Mouse (Mus musculus) layer of hippocampus, postnatal 36 days (tissue): Measurements from ENCODE around the gene Col7a1. TPM values are rescaled to one million over a fixed set of nuclear protein-coding genes. Genes with fewer than 3 reads are reported as not detected.
A peak's percentile ranks its signal among the peaks of the same experiment; 100 is the strongest.

Source experiments
- DNase-seq, 2 experiments: peaks; one replicate each; pipeline ENCODE4 v3.0.0; 2022
- total RNA-seq, 2 experiments: library from RNA; stranded (reverse); gene quantifications; 2 replicates each; pipeline ENCODE4 v1.2.3; 2021

Col7a1 gene
- total RNA-seq, 2 experiments from 2014 or later = 2.8 to 5.0 TPM

GRCm38 (mm10) chr9:108985710-108986109, 32.3 kb downstream of the Col7a1 start, which contains the start of gene Ucn2:
Ucn2 (plus strand) TSS chr9:108986010.
- DNase-seq = no peak

GRCm38 (mm10) chr9:108987704-108988350, 34.4 kb downstream of the Col7a1 start:
- no peak for DNase-seq

GRCm38 (mm10) chr9:108989802-108990461, 36.5 kb downstream of the Col7a1 start:
- DNase-seq = no peak

GRCm38 (mm10) chr9:108990462-108990820, 37.1 kb downstream of the Col7a1 start:
- peak in 1 of 2 experiments; percentile 30 for DNase-seq

- peak; percentile 87 to 89 for DNase-seq
Measured at GRCm38 (mm10) chr9:108991428-108992084, 38.2 kb downstream of the Col7a1 start, which contains the start of gene Pfkfb4. Pfkfb4 (plus strand) TSS chr9:108991778.

GRCm38 (mm10) chr9:108992085-108992469, 38.7 kb downstream of the Col7a1 start:
- no peak for DNase-seq

- DNase-seq = no peak
Measured at GRCm38 (mm10) chr9:108992620-108993361, 39.4 kb downstream of the Col7a1 start.

- DNase-seq = no peak
Measured at GRCm38 (mm10) chr9:108996411-108996810, 43.0 kb downstream of the Col7a1 start.

GRCm38 (mm10) chr9:108998287-108999166, 45.1 kb downstream of the Col7a1 start:
- no peak for DNase-seq

- DNase-seq = no peak
Measured at GRCm38 (mm10) chr9:108999167-108999526, 45.8 kb downstream of the Col7a1 start.

GRCm38 (mm10) chr9:109000726-109001125, 47.3 kb downstream of the Col7a1 start:
- DNase-seq = no peak

- no peak for DNase-seq
Measured at GRCm38 (mm10) chr9:109003201-109003600, 49.8 kb downstream of the Col7a1 start.

- no peak for DNase-seq
Measured at GRCm38 (mm10) chr9:109007025-109007780, 53.8 kb downstream of the Col7a1 start.

- no peak for DNase-seq
Measured at GRCm38 (mm10) chr9:109008081-109008480, 54.7 kb downstream of the Col7a1 start.

GRCm38 (mm10) chr9:109008994-109009635, 55.7 kb downstream of the Col7a1 start:
- no peak for DNase-seq

- DNase-seq = no peak
Measured at GRCm38 (mm10) chr9:109009636-109010315, 56.4 kb downstream of the Col7a1 start.

- DNase-seq = no peak
Measured at GRCm38 (mm10) chr9:109010316-109010690, 56.9 kb downstream of the Col7a1 start.

- DNase-seq = no peak
Measured at GRCm38 (mm10) chr9:109015397-109015796, 62.0 kb downstream of the Col7a1 start.

- DNase-seq = no peak
Measured at GRCm38 (mm10) chr9:109016973-109017604, 63.7 kb downstream of the Col7a1 start.
